Mouse (Mus musculus): Measurements from ENCODE around the gene Daam1.

The Daam1 gene

GRCm38 (mm10) chr12:72031794-72032193 is 200.9 kb downstream of the Daam1 start:
- peak in 1 of 2 experiments; percentile 22 for DNase-seq (ENCODE audit: inconsistent age in 2 of 2, low spot score in 1 of 2)

GRCm38 (mm10) chr12:72036097-72036661 is 205.3 kb downstream of the Daam1 start:
- no peak for DNase-seq (ENCODE audit: inconsistent age in 2 of 2, low spot score in 1 of 2)

- no peak for DNase-seq (ENCODE audit: inconsistent age in 2 of 2, low spot score in 1 of 2)
Observed at GRCm38 (mm10) chr12:72037049-72037448, 206.2 kb downstream of the Daam1 start.

GRCm38 (mm10) chr12:72038866-72039265 is 208.0 kb downstream of the Daam1 start:
- DNase-seq (ENCODE audit: inconsistent age in 2 of 2, low spot score in 1 of 2): no peak

GRCm38 (mm10) chr12:72039501-72039900 is 208.6 kb downstream of the Daam1 start:
- no peak for DNase-seq (ENCODE audit: inconsistent age in 2 of 2, low spot score in 1 of 2)

GRCm38 (mm10) chr12:72041238-72041637 is 210.4 kb downstream of the Daam1 start:
- DNase-seq (ENCODE audit: inconsistent age in 2 of 2, low spot score in 1 of 2): no peak

Data from adrenal gland, adult (tissue).